Mouse (Mus musculus) heart, adult 2 months (tissue): ENCODE measurements at regions not wholly inside any gene's neighbourhood (a gene's known extent, or its start where the extent isn't known, plus 50 kb on each side); places are given as distances from the start of the nearest gene placed in this dataset.

Source experiments
- DNase-seq, 2 experiments: peaks; one replicate each; pipeline ENCODE4 v3.0.0; 2021
- H3K27ac ChIP-seq: fragments of 200-600 bp; 2 replicates; pipeline ENCODE4 v1.8.1; 2022
- H3K27me3 ChIP-seq: fragments of 200-500 bp; 2 replicates; pipeline ENCODE4 v1.6.1; 2012; ENCODE audit warnings: mild to moderate bottlenecking, low read length, inconsistent platforms, mixed read lengths; ENCODE audit not compliant: control insufficient read depth, insufficient read depth
- H3K36me3 ChIP-seq: fragments of 200-500 bp; 2 replicates; pipeline ENCODE4 v1.6.1; 2012; ENCODE audit warnings: low read length, inconsistent platforms; ENCODE audit not compliant: control insufficient read depth, insufficient read depth
- H3K4me1 ChIP-seq: fragments of 200-500 bp; 2 replicates; pipeline ENCODE4 v1.6.1; 2011; ENCODE audit warnings: low read length; ENCODE audit not compliant: control insufficient read depth, insufficient read depth
- H3K4me3 ChIP-seq: fragments of 200-600 bp; 2 replicates; pipeline ENCODE4 v1.8.1; 2022
- H3K79me2 ChIP-seq: fragments of 200-500 bp; replicated peaks from 2 replicates; pipeline ENCODE4 v1.6.1; 2012; ENCODE audit warnings: mild to moderate bottlenecking, inconsistent platforms, low read length, moderate library complexity, mixed read lengths; ENCODE audit not compliant: control insufficient read depth, insufficient read depth
- H3K9ac ChIP-seq: fragments of 200-500 bp; 2 replicates; pipeline ENCODE4 v1.6.1; 2012; ENCODE audit warnings: low read depth, mild to moderate bottlenecking, control low read depth, inconsistent platforms, low read length, mixed read lengths
- CTCF ChIP-seq: fragments of 200-600 bp; IDR thresholded peaks from 2 replicates; pipeline ENCODE4 v1.8.1; 2022; ENCODE audit warnings: antibody characterized with exemption, mild to moderate bottlenecking, moderate library complexity
- EP300 ChIP-seq: fragments of 200-500 bp; IDR thresholded peaks from 2 replicates; pipeline ENCODE4 v1.6.1; 2011; ENCODE audit warnings: low read depth, low read length, control low read depth; ENCODE audit not compliant: insufficient read depth
- POLR2A ChIP-seq: fragments of 200-500 bp; IDR thresholded peaks from 2 replicates; pipeline ENCODE4 v1.6.1; 2011; ENCODE audit warnings: mild to moderate bottlenecking, low read depth, low read length, control low read depth; ENCODE audit not compliant: insufficient read depth
- WGBS: fragments of 180-500 bp; shearing (Covaris S2); methylation state at CpG from one replicate; pipeline ENCODE4 v1.1.7; 2018; 5-methylcytosine and 5-hydroxymethylcytosine counted together
- intact Hi-C: fragments of 180-260 bp; cut with DNase I; formaldehyde crosslinking; loops from one replicate; pipeline ENCODE4 v1.15.1; 2025

- WGBS: 30% methylated on average over 1 of the region's 1 CpGs
- Histone ChIP-seq H3K79me2 (no peaks in the 10 kb centered on the region), H3K4me1 (no peaks in the 10 kb centered on the region), H3K4me3 (no peak overlapping the region), H3K27me3 (no peaks in the 10 kb centered on the region), H3K27ac (no peak overlapping the region), H3K9ac (no peak overlapping the region), H3K36me3 (no peaks in the 10 kb centered on the region)
- intact Hi-C loops: no loop called here
- no peak for TF ChIP-seq EP300
- no peak for TF ChIP-seq POLR2A
- TF ChIP-seq CTCF: no peak
- DNase-seq: no peak
These were observed 110.2 kb upstream of the Wars2 start for GRCm38 (mm10) chr3:99030636-99031035.

- DNase-seq: no peak
- TF ChIP-seq EP300 (no peak), POLR2A (no peak), CTCF (no peak)
- Histone ChIP-seq H3K79me2 (no peaks in the 10 kb centered on the region), H3K4me3 (no peak overlapping the region), H3K9ac (no peak overlapping the region), H3K36me3 (no peaks in the 10 kb centered on the region), H3K4me1 (no peaks in the 10 kb centered on the region), H3K27ac (no peak overlapping the region), H3K27me3 (no peaks in the 10 kb centered on the region)
- WGBS: 67% methylated on average over 6 of the region's 6 CpGs
- intact Hi-C loops: no loop called here
These were observed 94.7 kb upstream of the Wars2 start for GRCm38 (mm10) chr3:99046190-99046589.

- no peaks in the 10 kb centered on the region for H3K4me1 ChIP-seq
- no peaks in the 10 kb centered on the region for H3K27me3 ChIP-seq
- no peak for TF ChIP-seq CTCF
- no peak for TF ChIP-seq EP300
- TF ChIP-seq POLR2A: no peak
- no peak for DNase-seq
- H3K27ac ChIP-seq: no peak overlapping the region
- no peaks in the 10 kb centered on the region for H3K36me3 ChIP-seq
- no peak overlapping the region for H3K4me3 ChIP-seq
- WGBS: 61% methylated on average over 5 of the region's 5 CpGs
- H3K79me2 ChIP-seq: no peaks in the 10 kb centered on the region
- no peak overlapping the region for H3K9ac ChIP-seq
- intact Hi-C loops: no loop called here
These were observed 93.7 kb upstream of the Wars2 start for GRCm38 (mm10) chr3:99047156-99047555.

- no peak for DNase-seq
- Histone ChIP-seq H3K4me3 (no peak overlapping the region), H3K79me2 (no peaks in the 10 kb centered on the region), H3K27me3 (no peaks in the 10 kb centered on the region), H3K9ac (no peak overlapping the region), H3K36me3 (no peaks in the 10 kb centered on the region), H3K4me1 (no peaks in the 10 kb centered on the region), H3K27ac (no peak overlapping the region)
- WGBS: 50% methylated on average over 2 of the region's 2 CpGs
- intact Hi-C loops: no loop called here
- TF ChIP-seq EP300: no peak
- peak; percentile 45 for TF ChIP-seq CTCF
These were observed 91.6 kb upstream of the Wars2 start for GRCm38 (mm10) chr3:99049305-99049704.

GRCm38 (mm10) chr3:99052176-99052575 is 88.7 kb upstream of the Wars2 start:
- no peak for DNase-seq
- Histone ChIP-seq H3K4me1 (no peaks in the 10 kb centered on the region), H3K27me3 (no peaks in the 10 kb centered on the region), H3K4me3 (no peak overlapping the region), H3K36me3 (no peaks in the 10 kb centered on the region), H3K79me2 (no peaks in the 10 kb centered on the region), H3K9ac (no peak overlapping the region), H3K27ac (no peak overlapping the region)
- WGBS: 65% methylated on average over 4 of the region's 4 CpGs
- no peak for TF ChIP-seq POLR2A
- no peak for TF ChIP-seq CTCF
- TF ChIP-seq EP300: no peak
- intact Hi-C loops: no loop called here

- no peak for DNase-seq
- Histone ChIP-seq H3K9ac (no peak overlapping the region), H3K36me3 (no peaks in the 10 kb centered on the region), H3K27me3 (no peaks in the 10 kb centered on the region), H3K27ac (no peak overlapping the region), H3K4me3 (no peak overlapping the region), H3K79me2 (no peaks in the 10 kb centered on the region), H3K4me1 (no peaks in the 10 kb centered on the region)
- intact Hi-C loops: no loop called here
- TF ChIP-seq EP300: no peak
- no peak for TF ChIP-seq CTCF
- no peak for TF ChIP-seq POLR2A
- WGBS: 82% methylated on average over 3 of the region's 3 CpGs
These were observed 73.7 kb upstream of the Wars2 start for GRCm38 (mm10) chr3:99067168-99067567.
